Mouse (Mus musculus) urinary bladder, postnatal 36 days (tissue): ENCODE measurements around the gene Cdkn1a.

ENCODE experiments used
- DNase-seq, 2 experiments: peaks; one replicate each; pipeline ENCODE4 v3.0.0; 2022; ENCODE audit warnings: low spot score in 2 of 2, mixed read lengths in 1 of 2

Gene Cdkn1a

DNA sequence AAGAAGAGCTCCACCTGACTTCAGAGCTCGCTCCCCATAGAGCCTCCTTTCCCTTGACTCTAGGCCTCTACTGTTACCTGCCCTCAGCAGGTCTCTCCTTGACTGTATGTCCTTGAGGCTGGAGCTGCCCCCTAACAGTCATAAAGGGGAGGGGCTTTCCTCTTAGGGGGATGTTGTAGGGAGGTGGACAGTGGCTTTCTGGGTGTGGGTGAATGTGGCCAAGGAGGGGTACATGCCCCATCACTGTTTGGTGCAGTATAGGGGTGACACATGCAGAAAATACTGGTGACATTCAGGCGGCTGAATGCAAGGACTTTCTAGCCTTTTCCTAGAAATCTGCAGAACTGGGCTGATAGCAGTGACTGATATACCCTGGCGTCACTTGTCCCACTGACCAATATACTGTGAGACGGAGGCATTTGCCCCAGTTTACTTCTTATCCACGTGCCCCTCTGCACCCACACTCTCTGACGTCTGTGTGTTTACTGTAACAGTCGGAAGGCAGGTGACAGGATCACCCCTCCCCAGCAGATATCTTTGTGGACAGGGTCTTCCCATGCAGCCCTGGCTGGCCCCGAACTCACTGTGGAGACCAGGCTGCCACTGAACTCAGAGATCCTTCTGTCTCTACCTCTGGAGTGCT lies 26.4 kb downstream of the Cdkn1a start:
- DNase-seq = no peak

DNA sequence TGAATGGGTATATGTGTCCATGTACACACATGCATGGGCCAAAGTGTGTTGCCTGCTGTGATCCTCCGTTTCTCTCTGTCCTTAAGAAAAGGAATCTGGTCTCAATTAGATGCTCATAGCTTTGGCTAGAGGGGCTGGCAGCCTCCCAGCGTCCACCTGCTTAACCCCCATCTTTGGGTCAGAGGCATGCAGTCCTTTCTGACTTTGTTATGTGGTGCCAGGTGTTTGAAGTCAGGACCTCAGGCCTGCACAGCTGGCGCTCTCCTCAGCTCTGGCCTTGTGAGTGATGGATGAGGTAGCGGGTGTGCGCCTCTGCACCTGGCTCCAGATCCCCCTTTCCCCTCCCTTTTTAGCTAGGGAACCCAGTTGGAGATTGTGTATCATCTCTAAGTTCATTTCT lies 27.3 kb downstream of the Cdkn1a start:
- no peak for DNase-seq

DNA sequence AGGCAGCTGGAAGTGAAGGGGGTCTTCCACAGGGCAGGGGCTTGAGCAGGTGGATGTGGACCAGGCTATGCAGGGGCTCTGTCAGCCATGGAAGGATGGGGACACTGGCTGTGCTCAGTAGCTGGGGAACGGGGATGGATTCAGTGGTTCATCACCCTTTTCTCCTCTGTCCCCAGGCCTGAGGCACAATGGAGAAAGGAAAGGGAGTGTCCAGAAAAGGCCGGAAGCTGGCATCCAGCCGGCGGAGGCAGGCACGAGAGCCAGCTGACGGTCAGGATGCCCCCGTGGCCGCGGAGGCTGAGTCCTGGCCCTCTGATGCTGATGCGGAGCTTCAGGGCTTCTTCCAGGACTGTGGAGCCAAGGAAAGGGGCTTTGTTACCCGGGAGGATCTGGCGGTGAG lies 29.9 kb downstream of the Cdkn1a start:
- no peak for DNase-seq

DNA sequence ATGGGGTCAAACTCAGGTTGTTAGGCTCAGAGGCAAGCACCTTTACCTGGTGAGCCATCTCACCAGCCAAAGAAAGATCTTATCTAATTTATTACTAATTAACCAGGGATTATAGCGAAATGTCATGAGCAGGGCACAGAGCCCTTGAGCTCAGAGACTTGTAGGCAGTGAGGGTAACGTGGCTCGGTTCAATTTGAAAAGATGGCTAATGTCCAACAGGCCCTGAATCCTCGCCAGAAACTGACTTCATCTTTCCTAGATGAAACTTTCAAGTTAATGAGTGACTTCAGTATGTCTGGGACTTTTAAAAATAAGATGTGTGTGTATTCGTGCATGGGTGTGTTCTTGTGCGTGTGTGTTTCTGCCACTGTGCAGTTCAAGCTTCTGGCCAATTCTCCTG lies 32.0 kb downstream of the Cdkn1a start:
- DNase-seq = peak in 1 of 2 experiments; percentile 43

DNA sequence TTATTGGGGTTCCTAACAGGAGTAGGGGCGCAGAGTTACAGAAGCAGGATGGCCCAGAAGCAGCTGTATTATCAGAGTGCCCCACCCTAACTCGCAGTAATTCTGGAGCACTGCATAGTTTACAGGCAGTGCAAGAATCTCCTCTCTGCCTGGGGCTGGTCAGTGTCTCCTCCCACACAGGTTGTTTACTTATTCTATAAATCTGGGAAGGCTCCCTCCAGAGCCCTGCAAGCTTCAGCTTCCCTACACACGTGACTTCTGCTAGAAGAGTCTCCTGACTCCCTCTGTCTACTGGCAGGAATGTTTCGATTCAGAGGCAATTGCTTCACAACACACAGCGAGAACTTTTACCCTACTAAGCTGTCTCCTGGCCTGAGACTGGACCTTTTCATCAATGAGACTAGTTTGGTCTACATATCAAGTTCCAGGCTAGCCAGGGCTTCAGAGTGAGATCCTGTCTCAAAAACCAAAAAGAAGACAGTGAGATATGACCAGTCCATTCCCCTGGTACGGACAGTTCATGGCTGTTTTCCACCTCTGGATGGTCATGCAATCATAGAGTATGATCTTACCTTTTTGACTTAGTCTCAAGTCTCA lies 32.9 kb downstream of the Cdkn1a start:
- DNase-seq = peak; percentile 34 to 43

DNA sequence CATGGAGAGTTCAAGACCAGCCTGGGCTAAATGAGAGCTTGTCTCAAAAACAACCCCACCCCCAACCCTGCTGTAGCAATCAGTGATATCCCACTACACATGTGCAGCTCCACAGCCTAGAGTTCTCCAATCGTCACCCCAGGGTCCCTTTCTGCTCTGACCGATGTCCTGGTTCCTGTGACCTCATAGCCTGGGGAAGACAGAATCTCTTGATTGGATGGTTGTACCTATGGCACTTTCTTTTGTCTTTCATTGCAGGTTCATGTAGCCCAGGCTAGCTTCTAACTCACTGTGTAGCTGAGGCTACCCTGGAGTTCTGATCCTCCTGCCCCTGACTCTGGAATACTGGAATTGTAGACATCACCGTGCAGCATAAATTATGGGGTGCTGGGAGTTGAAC lies 35.8 kb downstream of the Cdkn1a start:
- no peak for DNase-seq

DNA sequence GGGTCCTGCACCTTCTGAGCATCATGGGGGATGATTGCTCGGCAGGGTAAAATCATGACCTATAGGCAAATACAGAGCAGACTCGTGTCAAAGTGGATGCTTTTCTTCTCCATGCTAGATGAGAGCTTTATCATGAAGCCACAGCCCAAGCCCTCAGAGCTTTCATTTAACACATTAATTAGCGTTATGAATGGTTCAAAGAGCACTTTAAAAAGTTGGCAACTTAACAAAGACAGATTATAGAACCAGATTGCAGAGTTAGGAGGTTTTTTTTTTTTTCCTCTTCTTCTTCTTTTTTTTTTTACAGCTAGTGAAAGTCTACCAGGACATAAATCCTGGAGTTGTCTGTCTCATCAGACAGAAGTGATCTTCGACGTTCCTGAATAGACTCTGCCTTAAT lies 38.6 kb downstream of the Cdkn1a start:
- DNase-seq = no peak

DNA sequence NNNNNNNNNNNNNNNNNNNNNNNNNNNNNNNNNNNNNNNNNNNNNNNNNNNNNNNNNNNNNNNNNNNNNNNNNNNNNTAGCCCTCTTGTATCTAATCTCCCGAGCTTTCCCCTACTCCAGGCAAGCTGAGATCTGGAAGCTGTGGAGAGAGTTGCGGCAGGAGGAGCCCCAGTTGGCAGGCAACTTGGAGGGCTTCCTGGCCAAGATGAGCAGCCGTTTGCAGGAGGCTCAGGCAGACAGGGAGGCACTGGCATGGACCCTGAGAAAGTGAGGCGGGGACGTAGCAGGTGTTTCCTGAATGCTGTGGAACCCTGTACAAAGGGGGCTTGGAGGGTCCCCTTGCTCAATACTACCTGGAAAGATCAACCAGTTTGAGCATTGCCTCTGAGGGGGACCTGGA lies 44.3 kb downstream of the Cdkn1a start:
- peak in 1 of 2 experiments; percentile 42 for DNase-seq

DNA sequence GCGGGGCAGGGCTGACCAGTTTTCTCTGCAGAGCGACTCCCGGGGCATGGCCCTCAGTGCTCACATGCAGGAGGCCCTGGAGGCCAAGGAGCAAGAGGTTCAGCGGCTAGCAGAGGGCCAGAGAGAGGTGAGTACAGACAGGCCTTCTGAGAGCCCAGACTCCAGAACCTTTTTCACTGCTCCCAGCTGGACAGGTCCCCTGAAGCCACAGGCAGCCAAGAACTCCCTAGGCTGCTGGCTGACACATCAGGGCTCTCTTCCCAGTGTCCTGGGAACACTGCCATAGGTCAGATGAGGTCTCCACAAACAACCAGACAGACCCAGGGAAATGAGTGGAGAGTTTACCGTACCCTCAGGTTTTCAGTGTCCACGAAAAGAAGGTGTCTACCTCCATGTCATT lies 45.5 kb downstream of the Cdkn1a start:
- DNase-seq = peak; percentile 61 to 82

DNA sequence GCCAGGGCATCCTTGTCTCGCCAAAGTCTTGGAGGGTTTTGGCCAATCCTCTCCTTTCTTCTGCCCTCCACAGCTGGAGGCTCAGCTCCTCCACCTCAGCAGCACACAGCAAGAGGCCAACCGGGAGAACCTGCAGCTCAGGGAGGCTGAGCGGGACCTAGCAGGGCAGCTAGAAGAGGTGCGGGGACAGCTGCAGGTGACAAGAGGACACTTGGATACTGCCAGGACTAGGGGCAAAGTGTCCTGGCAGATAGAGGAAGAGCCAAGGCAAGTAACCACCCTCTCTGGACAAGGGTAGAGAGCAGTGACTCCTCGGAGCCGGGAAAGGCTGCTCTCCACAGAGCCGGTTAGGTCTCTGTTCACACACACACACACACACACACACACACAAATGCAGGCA lies 47.1 kb downstream of the Cdkn1a start:
- no peak for DNase-seq

DNA sequence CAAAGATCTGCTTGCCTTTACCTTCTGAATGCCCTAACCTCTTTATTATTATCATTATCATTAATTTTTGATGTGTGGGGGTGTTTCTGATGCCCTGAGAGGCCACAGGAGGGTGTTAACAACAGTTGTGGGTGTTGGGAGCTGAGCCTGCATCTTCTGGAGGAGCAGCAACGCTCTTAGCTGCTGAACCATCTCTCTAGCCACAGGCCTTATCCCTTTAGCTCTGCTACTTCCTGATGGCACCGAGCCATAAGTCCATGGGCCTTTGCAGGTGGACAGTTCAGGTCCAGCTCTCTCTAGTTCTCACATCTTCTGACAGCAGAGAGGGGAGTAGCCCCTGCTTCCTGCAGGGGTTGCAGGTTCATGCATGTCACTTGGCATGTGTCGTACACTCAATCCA lies 50.8 kb downstream of the Cdkn1a start:
- DNase-seq = no peak

DNA sequence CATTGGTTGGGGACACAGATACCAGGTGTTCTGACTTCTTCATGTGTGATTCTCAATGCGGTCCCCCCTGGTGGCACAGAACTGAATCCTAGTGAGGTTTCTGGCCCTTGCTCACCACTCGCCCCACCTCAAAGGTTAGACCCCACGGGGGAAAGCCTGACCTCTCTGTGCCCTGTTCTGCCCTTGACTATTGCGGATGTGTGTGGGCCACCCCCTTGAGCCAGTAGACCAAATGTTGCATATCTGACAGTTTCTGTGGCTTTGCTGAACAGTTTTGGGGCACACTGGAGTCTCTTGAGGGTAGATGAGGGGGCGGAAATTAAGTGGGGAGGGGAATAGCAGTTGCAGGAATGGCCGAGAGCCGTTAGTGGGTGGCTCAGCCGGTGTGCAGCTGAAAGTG lies 52.5 kb downstream of the Cdkn1a start:
- no peak for DNase-seq

DNA sequence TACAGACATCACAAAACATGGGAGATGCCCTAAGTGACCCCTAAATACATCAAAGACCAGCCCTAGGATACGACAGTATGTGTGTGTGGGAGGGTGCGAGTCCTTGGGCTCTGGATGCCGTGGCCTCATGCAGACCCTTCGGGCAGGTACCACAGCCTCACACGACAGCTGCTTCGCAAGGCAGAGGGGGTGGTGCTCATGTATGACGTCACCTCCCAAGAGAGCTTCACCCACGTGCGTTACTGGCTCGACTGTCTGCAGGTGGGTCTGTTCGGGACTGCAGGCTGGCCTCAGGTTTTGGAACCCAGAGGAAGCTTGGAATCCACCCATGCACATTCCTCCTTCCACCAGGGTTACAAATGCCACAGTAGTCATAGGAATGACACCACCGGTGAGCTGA lies 54.3 kb downstream of the Cdkn1a start:
- no peak for DNase-seq

DNA sequence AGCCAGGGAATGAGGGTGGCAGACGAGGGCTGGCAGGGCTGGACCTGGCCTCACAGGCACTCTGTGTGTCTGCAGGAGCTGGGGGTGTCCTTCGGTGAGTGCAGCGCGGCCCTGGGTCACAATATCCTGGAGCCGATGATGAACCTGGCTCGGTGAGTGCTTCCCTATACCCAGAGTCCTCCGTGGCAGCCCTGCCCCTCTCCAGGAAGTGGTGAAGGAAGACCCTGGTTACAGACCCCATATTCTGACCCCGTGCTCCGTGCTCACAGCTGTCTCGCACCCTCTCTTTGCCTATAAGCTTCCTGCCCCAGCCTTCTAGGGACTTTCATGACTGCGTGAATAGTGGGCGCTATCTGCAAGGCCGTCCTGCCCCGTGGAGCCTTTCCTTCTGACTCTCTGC lies 56.5 kb downstream of the Cdkn1a start:
- no peak for DNase-seq

DNA sequence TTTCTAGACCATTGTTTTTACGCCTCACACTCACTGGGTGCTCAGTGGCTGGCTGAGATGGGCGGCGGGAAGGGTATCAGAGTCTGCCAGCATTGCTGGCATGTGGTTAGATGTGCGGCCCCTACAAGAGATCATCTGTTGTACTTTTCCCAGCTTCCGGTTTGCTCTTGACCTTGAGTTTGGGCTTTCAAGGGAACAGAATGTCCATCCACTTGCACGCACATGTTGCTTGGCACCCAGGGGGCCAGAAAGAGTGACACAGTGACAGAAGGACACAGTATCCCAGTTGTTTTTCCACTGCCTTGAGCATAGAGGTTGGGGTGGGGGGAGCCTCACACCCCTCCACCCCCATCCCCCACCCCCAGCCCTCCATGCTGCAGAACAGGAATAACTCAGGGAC lies 57.0 kb downstream of the Cdkn1a start:
- no peak for DNase-seq

DNA sequence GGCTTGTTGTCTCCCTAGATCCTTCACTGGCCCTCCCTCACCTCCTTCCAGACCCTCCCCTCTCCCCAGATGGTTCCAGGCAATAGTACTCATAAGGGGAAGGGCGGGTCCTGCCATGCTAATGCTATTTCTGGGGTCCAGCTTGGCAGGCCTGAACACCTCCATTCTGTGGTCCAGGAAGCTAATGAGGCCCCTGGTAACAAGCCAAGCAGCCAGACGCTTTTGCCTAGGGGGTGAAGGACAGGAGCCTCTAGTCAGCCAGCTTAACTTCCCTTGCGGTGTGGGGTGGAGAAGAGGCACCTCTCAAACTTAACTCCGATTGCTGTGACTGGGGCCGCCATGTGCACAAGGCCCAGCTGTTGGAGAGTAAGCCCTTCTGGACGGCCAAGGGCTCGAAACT lies 59.0 kb downstream of the Cdkn1a start:
- no peak for DNase-seq
